Mouse (Mus musculus) intestine, embryonic 16.5 days (tissue): ENCODE measurements around the gene Gm26741. TPM values are rescaled to one million over a fixed set of nuclear protein-coding genes. Genes with fewer than 3 reads are reported as not detected.
"Not testable (repeated sequence)": the region's sequence is repeated elsewhere in the genome, so short reads cannot be mapped to it uniquely, and the experiment has no call there.

Source experiments
- ATAC-seq: fragments of 200-750 bp; cut with Nextera tagmentation; 2 replicates; pipeline ENCODE4 v1.8.0; 2017; ENCODE audit warnings: moderate TSS enrichment, moderate library complexity
- H3K27ac ChIP-seq: fragments of 300-500 bp; sonication (generic); 2 replicates; pipeline ENCODE4 v1.5.1; 2014; ENCODE audit warnings: mild to moderate bottlenecking, low read length
- H3K27me3 ChIP-seq: fragments of 300-500 bp; sonication (generic); replicated peaks from 2 replicates; pipeline ENCODE4 v1.6.1; 2014; ENCODE audit warnings: low read length, control low read depth, mixed read lengths; ENCODE audit not compliant: control insufficient read depth, insufficient read depth
- H3K36me3 ChIP-seq: fragments of 300-500 bp; sonication (generic); 2 replicates; pipeline ENCODE4 v1.6.1; 2014; ENCODE audit warnings: low read length, control low read depth; ENCODE audit not compliant: control insufficient read depth, insufficient read depth
- H3K4me1 ChIP-seq: fragments of 300-500 bp; sonication (generic); 2 replicates; pipeline ENCODE4 v1.6.1; 2014; ENCODE audit warnings: low read length, control low read depth, mixed read lengths; ENCODE audit not compliant: control insufficient read depth, insufficient read depth
- H3K4me2 ChIP-seq: fragments of 300-500 bp; sonication (generic); 2 replicates; pipeline ENCODE4 v1.6.1; 2014; ENCODE audit warnings: low read depth, low read length, control low read depth
- H3K4me3 ChIP-seq: fragments of 300-500 bp; sonication (generic); 2 replicates; pipeline ENCODE4 v1.5.1; 2014; ENCODE audit warnings: mild to moderate bottlenecking, low read length
- H3K9ac ChIP-seq: fragments of 300-500 bp; sonication (generic); 2 replicates; pipeline ENCODE4 v1.6.1; 2014; ENCODE audit warnings: low read depth, low read length
- H3K9me3 ChIP-seq: fragments of 300-500 bp; sonication (generic); 2 replicates; pipeline ENCODE4 v1.6.1; 2016; ENCODE audit warnings: low read length, control low read depth; ENCODE audit not compliant: control insufficient read depth
- WGBS: fragments of 180-500 bp; shearing (Covaris S2); extraction: QIAGEN DNeasy Blood & Tissue Kit; methylation state at CpG from one replicate; pipeline ENCODE4 v1.1.7; 2014; 5-methylcytosine and 5-hydroxymethylcytosine counted together
- polyA plus RNA-seq: library from polyadenylated mRNA; unstranded; fragments of >200 nt; fragmentation: Nextera tagmentation; extraction: Ambion mirVana; gene quantifications from 2 replicates; pipeline ENCODE4 v1.2.1, GENCODE M21; 2015

Gene Gm26741
- not detected in 2 replicates for polyA plus RNA-seq

- Histone ChIP-seq H3K4me3 (no peak within 1 kb of the TSS), H3K9ac (no peak within 1 kb of the TSS), H3K4me2 (no peak within 1 kb of the TSS), H3K36me3 (no peaks in the 10 kb centered on the region), H3K4me1 (no peaks in the 10 kb centered on the region), H3K27me3 (no peaks in the 10 kb centered on the region), H3K9me3 (no peaks in the 10 kb centered on the region), H3K27ac (no peak within 1 kb of the TSS)
- 87% methylated on average over 2 of the region's 2 CpGs for WGBS
- ATAC-seq = no peak
Measured at GRCm38 (mm10) chr10:52358467-52358866, at the start of gene Gm26741. TSS of gene Gm26741 (plus strand) at chr10:52358767.

- WGBS = 69% methylated on average over 8 of the region's 8 CpGs
- Histone ChIP-seq H3K27me3 (no peaks in the 10 kb centered on the region), H3K27ac (no peak overlapping the region), H3K4me3 (no peak overlapping the region), H3K9me3 (no peaks in the 10 kb centered on the region), H3K36me3 (peaks cover 17% of the 10 kb centered on the region), H3K4me2 (no peak overlapping the region), H3K4me1 (no peaks in the 10 kb centered on the region), H3K9ac (no peak overlapping the region)
- ATAC-seq = peak; percentile 70
Measured at GRCm38 (mm10) chr10:52309196-52309595, 49.4 kb upstream of the Gm26741 start.

DNA sequence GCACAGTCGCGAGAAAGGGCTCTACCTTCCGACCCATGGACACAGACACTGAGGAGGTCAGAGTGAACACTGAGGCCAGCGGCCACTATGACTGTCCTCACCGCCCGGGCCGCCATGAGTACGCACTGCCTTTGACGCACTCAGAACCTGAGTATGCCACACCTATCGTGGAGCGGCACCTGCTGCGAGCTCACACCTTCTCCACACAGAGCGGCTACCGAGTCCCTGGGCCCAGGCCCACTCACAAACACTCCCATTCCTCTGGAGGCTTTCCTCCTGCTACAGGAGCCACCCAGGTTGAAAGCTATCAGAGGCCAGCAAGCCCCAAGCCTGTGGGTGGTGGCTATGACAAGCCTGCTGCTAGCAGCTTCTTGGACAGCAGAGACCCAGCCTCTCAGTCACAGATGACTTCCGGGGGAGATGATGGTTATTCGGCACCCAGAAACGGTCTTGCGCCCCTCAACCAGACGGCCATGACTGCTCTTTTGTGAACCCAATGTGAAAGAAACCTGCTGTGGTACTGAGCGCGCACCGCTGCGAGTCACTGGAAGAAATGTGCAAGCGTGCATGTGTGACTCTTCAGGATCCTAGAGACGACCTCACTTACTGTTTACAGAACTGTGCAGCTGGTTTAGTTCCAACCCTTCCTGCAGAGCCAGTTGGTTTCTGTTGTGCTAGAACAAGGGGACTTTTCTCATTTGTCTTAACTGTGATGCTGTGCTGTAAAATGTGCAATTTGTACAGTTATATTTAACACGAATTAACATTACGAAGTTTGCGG lies 38.9 kb upstream of the Gm26741 start:
- no peak overlapping the region for H3K27ac ChIP-seq
- ATAC-seq = peak; percentile 58; the same call in 1 of the 2 replicates
- no peaks in the 10 kb centered on the region for H3K4me1 ChIP-seq
- H3K9ac ChIP-seq = no peak overlapping the region
- no peaks in the 10 kb centered on the region for H3K27me3 ChIP-seq
- no peak overlapping the region for H3K4me2 ChIP-seq
- WGBS = 82% methylated on average over 28 of the region's 28 CpGs
- no peaks in the 10 kb centered on the region for H3K36me3 ChIP-seq
- H3K4me3 ChIP-seq = no peak overlapping the region
- no peaks in the 10 kb centered on the region for H3K9me3 ChIP-seq

DNA sequence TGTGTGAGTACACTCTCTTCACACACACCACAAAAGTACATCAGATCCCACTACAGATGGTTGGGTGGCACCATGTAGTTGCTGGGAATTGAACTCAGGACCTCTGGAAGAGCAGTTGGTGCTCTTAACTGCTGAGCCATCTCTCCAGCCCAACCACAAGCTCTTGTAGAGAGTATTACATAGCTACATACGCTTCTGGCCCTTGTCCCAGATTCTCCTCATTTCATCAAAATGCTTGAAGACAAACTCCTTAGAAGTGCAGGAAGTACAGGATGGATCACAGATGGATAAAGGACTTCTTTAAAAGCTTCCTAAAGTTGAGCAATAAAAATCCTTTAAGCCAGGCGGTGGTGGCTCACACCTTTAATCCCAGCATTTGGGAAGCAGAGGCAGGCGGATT lies 36.6 kb upstream of the Gm26741 start:
- 87% methylated on average over 3 of the region's 3 CpGs for WGBS

GRCm38 (mm10) chr10:52331007-52331406 lies 27.6 kb upstream of the Gm26741 start:
- Histone ChIP-seq H3K4me3 (no peak overlapping the region), H3K9me3 (no peaks in the 10 kb centered on the region), H3K9ac (no peak overlapping the region), H3K36me3 (no peaks in the 10 kb centered on the region), H3K27ac (no peak overlapping the region), H3K27me3 (no peaks in the 10 kb centered on the region), H3K4me1 (no peaks in the 10 kb centered on the region), H3K4me2 (no peak overlapping the region)
- no peak for ATAC-seq
- WGBS = 0% methylated on average over 1 of the region's 1 CpGs

More for the DNA sequence above, 36.6 kb upstream of the Gm26741 start:
- Histone ChIP-seq H3K4me1 (no peaks in the 10 kb centered on the region), H3K27me3 (no peaks in the 10 kb centered on the region), H3K4me2 (no peak overlapping the region), H3K9ac (no peak overlapping the region), H3K4me3 (no peak overlapping the region), H3K9me3 (no peaks in the 10 kb centered on the region), H3K27ac (no peak overlapping the region), H3K36me3 (no peaks in the 10 kb centered on the region)
- ATAC-seq = no peak

DNA sequence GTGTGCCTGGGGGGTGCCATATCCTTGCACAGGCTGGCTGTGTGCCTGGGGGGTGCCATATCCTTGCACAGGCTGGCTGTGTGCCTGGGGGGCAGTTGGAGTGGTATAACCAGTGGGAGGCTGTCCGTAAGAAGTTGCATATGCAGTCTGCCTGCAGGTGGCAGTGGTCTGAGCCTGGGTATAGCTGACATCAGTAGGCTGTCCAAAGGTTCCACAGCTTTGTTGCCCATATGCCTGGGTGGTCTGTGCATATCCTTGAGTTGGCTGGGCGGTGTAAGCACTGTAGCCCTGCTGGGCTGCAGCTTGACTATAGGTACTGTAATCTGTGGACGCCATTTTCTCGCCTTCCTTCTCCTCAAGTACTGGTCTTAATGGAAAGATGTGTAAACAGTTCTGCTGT lies 15.2 kb upstream of the Gm26741 start:
- peaks cover 13% of the 10 kb centered on the region; the same call in 1 of the 2 replicates for H3K36me3 ChIP-seq
- not testable (repeated sequence) for H3K27me3 ChIP-seq, H3K27ac ChIP-seq, H3K4me2 ChIP-seq, H3K4me1 ChIP-seq, H3K9ac ChIP-seq, H3K9me3 ChIP-seq, ATAC-seq, H3K4me3 ChIP-seq
- WGBS = 93% methylated on average over 4 of the region's 4 CpGs

DNA sequence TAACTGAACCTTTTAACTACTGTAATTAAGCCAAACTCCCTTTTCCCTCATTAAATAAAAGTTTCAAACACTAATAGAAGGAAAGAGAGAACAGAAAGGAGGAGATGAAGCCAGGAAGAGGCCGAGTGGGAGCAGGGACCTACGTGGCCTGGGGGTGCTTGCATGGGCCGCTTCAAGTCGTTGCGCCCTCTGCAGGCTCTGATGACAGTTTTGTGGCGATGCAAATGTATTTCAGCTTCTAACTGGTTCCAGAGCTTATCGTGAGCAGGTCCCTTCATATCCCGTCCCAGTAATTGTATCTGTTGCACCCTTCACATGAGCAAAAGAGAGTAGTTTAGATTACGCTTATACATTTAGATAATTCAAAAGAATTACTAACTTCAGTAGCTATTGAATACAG lies 5.4 kb upstream of the Gm26741 start:
- Histone ChIP-seq H3K9ac (no peak overlapping the region), H3K36me3 (no peaks in the 10 kb centered on the region), H3K4me3 (no peak overlapping the region), H3K9me3 (no peaks in the 10 kb centered on the region), H3K4me1 (no peaks in the 10 kb centered on the region), H3K4me2 (no peak overlapping the region), H3K27me3 (no peaks in the 10 kb centered on the region), H3K27ac (no peak overlapping the region)
- ATAC-seq = no peak
- 83% methylated on average over 9 of the region's 9 CpGs for WGBS

DNA sequence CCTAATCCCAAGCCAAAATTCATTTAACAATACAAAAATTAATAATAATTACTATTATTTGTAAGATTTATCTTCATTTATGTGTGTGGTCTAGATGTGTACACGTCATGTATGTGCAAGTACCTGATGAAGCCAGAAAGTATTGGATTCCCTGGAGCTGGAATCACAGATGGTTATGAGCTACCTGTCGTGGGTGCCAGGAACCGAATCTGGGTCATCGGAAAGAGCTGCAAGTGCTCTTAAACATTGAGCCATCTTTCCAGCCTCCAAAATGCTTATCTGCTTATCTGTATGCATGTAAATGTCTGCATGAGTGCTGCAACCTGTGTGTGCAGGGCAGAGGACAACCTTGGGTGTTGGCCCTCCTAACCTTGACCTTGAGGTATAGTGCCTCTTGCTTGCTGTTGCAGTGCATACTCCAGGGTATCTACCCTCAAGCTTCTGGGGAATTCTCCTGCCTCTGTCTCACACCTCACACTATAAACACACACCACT lies 1.7 kb downstream of the Gm26741 start:
- peak; percentile 39; the same call in 1 of the 2 replicates for ATAC-seq
- WGBS = 94% methylated on average over 4 of the region's 4 CpGs

GRCm38 (mm10) chr10:52360862-52361609 lies 2.5 kb downstream of the Gm26741 start:
- peak; percentile 85 for ATAC-seq
- Histone ChIP-seq H3K27ac (no peak overlapping the region; the same call in 1 of the 2 replicates), H3K36me3 (no peaks in the 10 kb centered on the region), H3K27me3 (no peaks in the 10 kb centered on the region), H3K4me1 (no peaks in the 10 kb centered on the region), H3K9ac (no peak overlapping the region), H3K4me3 (no peak overlapping the region), H3K9me3 (no peaks in the 10 kb centered on the region), H3K4me2 (no peak overlapping the region)
- WGBS = 90% methylated on average over 9 of the region's 9 CpGs

More for the DNA sequence above, 1.7 kb downstream of the Gm26741 start:
- H3K4me3 ChIP-seq = no peak overlapping the region
- H3K4me1 ChIP-seq = no peaks in the 10 kb centered on the region
- H3K9ac ChIP-seq = no peak overlapping the region
- H3K36me3 ChIP-seq = no peaks in the 10 kb centered on the region
- no peaks in the 10 kb centered on the region for H3K27me3 ChIP-seq
- no peak overlapping the region for H3K4me2 ChIP-seq
- no peak overlapping the region for H3K27ac ChIP-seq
- no peaks in the 10 kb centered on the region for H3K9me3 ChIP-seq
